Mouse (Mus musculus): ENCODE data around the gene Mast4. TPM values are rescaled to one million over a fixed set of nuclear protein-coding genes. Genes with fewer than 3 reads are reported as not detected.
A peak's percentile ranks its signal among the peaks of the same experiment; 100 is the strongest.

The Mast4 gene
- polyA plus RNA-seq, 1 experiment from 2014 or later = 15.2 TPM

- ATAC-seq = no peak
- H3K4me1 ChIP-seq = no peaks in the 10 kb centered on the region
- H3K9ac ChIP-seq = no peak overlapping the region
- H3K27ac ChIP-seq = no peak overlapping the region
- no peak overlapping the region for H3K4me3 ChIP-seq
- no peaks in the 10 kb centered on the region for H3K36me3 ChIP-seq (ENCODE audit: poor library complexity, severe bottlenecking)
- no peak overlapping the region for H3K4me2 ChIP-seq
- H3K9me3 ChIP-seq (replicated peaks) = 0 out of 2 replicates have a peak, but pooled peaks cover 5% of the 10 kb centered on the region
- WGBS = 95% methylated on average over 4 of the region's 4 CpGs
- H3K27me3 ChIP-seq = no peaks in the 10 kb centered on the region
Observed at GRCm38 (mm10) chr13:102984550-102984949, 349.7 kb downstream of the Mast4 start.

DNA sequence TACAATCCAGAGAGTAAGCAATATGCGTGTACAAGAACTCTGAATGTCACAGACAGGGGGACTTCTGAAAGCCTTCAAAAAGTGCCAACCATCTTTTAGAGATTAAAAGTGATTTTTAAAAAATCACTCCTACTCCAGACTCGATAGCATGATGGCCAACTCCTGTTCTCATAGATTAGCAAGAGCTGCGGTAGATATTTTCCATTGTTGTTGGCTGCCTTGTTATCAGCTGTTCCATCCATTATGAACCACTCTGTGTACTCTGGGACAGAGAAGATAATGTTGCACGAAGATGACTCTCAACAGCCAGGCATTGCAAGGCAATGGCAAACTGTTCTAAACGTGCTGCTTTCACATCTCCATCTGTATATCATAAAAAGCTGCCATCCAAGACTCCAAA lies 360.4 kb downstream of the Mast4 start:
- Histone ChIP-seq H3K9me3 (replicated peaks) (no peaks in the 10 kb centered on the region), H3K9ac (no peak overlapping the region), H3K4me2 (no peak overlapping the region), H3K4me1 (no peaks in the 10 kb centered on the region), H3K27ac (no peak overlapping the region), H3K27me3 (no peaks in the 10 kb centered on the region), H3K4me3 (no peak overlapping the region), H3K36me3 (ENCODE audit: poor library complexity, severe bottlenecking) (no peaks in the 10 kb centered on the region)
- ATAC-seq = no peak
- WGBS = 91% methylated on average over 5 of the region's 5 CpGs

GRCm38 (mm10) chr13:102963471-102963870 lies 370.8 kb downstream of the Mast4 start:
- Histone ChIP-seq H3K27ac (no peak overlapping the region), H3K9me3 (replicated peaks) (no peaks in the 10 kb centered on the region), H3K4me2 (no peak overlapping the region), H3K9ac (no peak overlapping the region), H3K27me3 (no peaks in the 10 kb centered on the region), H3K36me3 (ENCODE audit: poor library complexity, severe bottlenecking) (no peaks in the 10 kb centered on the region), H3K4me3 (no peak overlapping the region), H3K4me1 (peaks cover under 1% of the 10 kb centered on the region; the same call in 1 of the 2 replicates)
- 95% methylated on average over 6 of the region's 6 CpGs for WGBS
- no peak for ATAC-seq

GRCm38 (mm10) chr13:102958273-102959270 lies 375.7 kb downstream of the Mast4 start:
- Histone ChIP-seq H3K4me3 (peak overlapping the region; percentile 35), H3K36me3 (ENCODE audit: poor library complexity, severe bottlenecking) (no peaks in the 10 kb centered on the region), H3K9me3 (replicated peaks) (no peaks in the 10 kb centered on the region), H3K27me3 (no peaks in the 10 kb centered on the region), H3K9ac (peak overlapping the region; percentile 51), H3K4me1 (peaks cover 17% of the 10 kb centered on the region), H3K4me2 (peak overlapping the region; percentile 71), H3K27ac (no peak overlapping the region)
- ATAC-seq = peak; percentile 52; the same call in 1 of the 2 replicates
- 53% methylated on average over 19 of the region's 19 CpGs for WGBS

DNA sequence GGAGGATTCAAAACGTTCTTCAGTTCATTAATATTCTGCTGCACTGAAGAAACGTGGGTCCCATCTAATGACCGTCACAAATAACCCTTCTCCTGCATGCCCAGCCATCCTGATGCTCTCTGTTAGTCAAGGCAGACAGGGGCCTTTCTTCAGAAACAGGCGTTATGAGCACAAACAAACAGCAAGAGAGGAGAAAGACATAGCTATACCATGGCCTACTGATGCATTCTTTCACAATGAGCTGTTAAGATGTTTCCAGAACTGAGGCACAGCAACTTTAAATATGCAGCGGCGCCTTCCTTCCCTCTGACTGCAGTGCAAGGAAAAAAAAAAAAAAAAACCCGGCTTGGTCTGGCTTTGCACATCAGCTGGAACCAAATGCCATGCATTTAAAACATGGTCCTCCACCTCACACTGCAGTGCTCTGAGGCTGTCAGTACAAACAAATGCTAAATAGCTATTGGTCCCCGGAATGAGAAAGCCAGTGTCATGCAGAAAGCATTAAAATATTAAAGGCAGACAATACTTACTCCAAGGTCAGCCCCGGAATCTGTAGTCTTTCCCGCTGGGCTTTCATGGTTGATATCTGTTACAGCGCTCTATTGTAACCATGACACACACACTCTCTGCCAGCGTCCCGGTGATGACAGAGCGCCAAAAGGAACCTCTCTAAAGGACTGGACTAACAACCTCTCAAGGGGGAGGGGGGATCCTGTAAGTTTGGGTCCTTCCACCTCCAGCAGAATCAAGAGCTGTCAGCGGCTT lies 376.6 kb downstream of the Mast4 start:
- ATAC-seq = peak; percentile 87
- WGBS = 4% methylated on average over 15 of the region's 15 CpGs
- Histone ChIP-seq H3K9ac (peak overlapping the region; percentile 51), H3K9me3 (replicated peaks) (no peaks in the 10 kb centered on the region), H3K27me3 (no peaks in the 10 kb centered on the region), H3K27ac (peak overlapping the region; percentile 63; the same call in 1 of the 2 replicates), H3K4me1 (peaks cover 17% of the 10 kb centered on the region), H3K4me2 (peak overlapping the region; percentile 71), H3K36me3 (ENCODE audit: poor library complexity, severe bottlenecking) (no peaks in the 10 kb centered on the region), H3K4me3 (peak overlapping the region; percentile 35)

GRCm38 (mm10) chr13:102955506-102955905 lies 378.8 kb downstream of the Mast4 start:
- Histone ChIP-seq H3K27ac (no peak overlapping the region), H3K27me3 (no peaks in the 10 kb centered on the region), H3K4me1 (peaks cover 17% of the 10 kb centered on the region), H3K9ac (no peak overlapping the region), H3K4me3 (no peak overlapping the region), H3K36me3 (ENCODE audit: poor library complexity, severe bottlenecking) (no peaks in the 10 kb centered on the region), H3K4me2 (no peak overlapping the region), H3K9me3 (replicated peaks) (no peaks in the 10 kb centered on the region)
- WGBS = 93% methylated on average over 2 of the region's 2 CpGs
- no peak for ATAC-seq

- Histone ChIP-seq H3K4me1 (peaks cover 19% of the 10 kb centered on the region), H3K4me3 (no peak overlapping the region), H3K9ac (no peak overlapping the region), H3K36me3 (ENCODE audit: poor library complexity, severe bottlenecking) (no peaks in the 10 kb centered on the region), H3K27ac (no peak overlapping the region), H3K27me3 (no peaks in the 10 kb centered on the region), H3K9me3 (replicated peaks) (no peaks in the 10 kb centered on the region), H3K4me2 (no peak overlapping the region)
- no peak for ATAC-seq
- 22% methylated on average over 7 of the region's 7 CpGs for WGBS
Observed at GRCm38 (mm10) chr13:102949756-102950155, 384.5 kb downstream of the Mast4 start.

DNA sequence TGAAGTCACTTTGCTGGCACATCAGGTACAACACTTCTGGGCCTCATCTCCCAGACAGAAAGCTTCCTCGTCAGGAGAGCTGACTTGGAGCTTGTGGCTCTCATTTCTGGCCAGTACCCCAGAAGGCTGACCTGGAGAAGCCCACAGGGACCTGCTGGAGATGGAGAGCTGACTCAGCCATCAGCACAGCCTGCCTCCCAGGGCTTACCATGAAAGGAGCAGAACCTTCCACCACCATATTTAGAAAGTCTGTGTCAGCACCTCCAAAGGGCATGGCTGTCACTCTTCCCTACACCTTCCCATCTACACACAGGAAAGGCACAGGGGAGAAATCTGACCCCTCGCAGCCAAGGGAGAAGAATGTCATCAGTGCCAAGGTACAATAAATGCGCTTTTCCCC lies 385.3 kb downstream of the Mast4 start:
- 93% methylated on average over 3 of the region's 3 CpGs for WGBS
- H3K4me2 ChIP-seq = no peak overlapping the region
- H3K4me1 ChIP-seq = peaks cover 19% of the 10 kb centered on the region
- no peak overlapping the region for H3K4me3 ChIP-seq
- H3K9me3 ChIP-seq (replicated peaks) = no peaks in the 10 kb centered on the region
- no peak overlapping the region for H3K9ac ChIP-seq
- H3K27me3 ChIP-seq = no peaks in the 10 kb centered on the region
- H3K27ac ChIP-seq = no peak overlapping the region
- H3K36me3 ChIP-seq (ENCODE audit: poor library complexity, severe bottlenecking) = no peaks in the 10 kb centered on the region
- no peak for ATAC-seq

GRCm38 (mm10) chr13:102947546-102947945 lies 386.8 kb downstream of the Mast4 start:
- H3K9ac ChIP-seq = no peak overlapping the region
- ATAC-seq = no peak
- WGBS = 73% methylated on average over 2 of the region's 2 CpGs

DNA sequence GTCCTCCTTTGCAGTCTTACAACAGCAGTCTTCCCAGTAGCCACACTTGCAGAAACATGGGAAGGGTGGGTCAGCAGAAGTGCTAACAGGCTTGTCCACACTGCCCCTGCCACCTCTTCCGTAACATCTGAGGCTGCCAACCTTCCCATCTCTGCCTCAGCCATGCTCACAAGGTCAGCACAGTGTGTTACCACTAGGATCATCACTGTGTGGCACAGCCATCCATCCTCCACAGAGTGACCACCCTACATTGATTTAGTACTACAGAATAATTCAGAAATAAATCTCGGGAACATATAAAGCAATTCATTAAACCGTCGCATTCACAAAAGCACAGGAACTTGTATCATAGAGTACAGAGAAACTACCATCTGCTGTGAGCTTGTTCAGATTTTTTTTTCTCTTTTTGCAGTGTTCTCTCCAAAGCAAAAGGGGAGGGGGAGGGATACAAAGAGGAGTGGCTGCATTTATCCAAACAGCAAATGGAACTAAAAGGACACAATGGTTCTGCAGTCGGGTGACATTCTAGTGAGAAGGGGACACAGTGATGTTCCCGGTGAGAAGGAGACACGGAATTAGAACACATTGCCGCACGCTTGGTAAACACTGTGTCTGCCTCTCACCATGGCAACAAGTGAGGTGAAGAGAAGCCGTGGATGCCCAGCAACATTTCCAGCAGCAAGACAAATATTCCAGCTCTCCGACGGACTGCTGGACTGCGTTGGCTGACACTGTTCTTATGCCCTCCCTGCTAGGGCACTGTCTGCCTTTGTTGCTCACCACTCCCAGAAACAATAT lies 388.1 kb downstream of the Mast4 start:
- ATAC-seq = 0 out of 2 replicates have a peak, but pooled peaks have one; percentile 25
- H3K27ac ChIP-seq = no peak overlapping the region

More at GRCm38 (mm10) chr13:102947546-102947945, 386.8 kb downstream of the Mast4 start:
- Histone ChIP-seq H3K36me3 (ENCODE audit: poor library complexity, severe bottlenecking) (no peaks in the 10 kb centered on the region), H3K4me1 (peaks cover 19% of the 10 kb centered on the region), H3K4me3 (no peak overlapping the region), H3K4me2 (no peak overlapping the region), H3K27ac (no peak overlapping the region), H3K9me3 (replicated peaks) (no peaks in the 10 kb centered on the region), H3K27me3 (no peaks in the 10 kb centered on the region)

GRCm38 (mm10) chr13:102945450-102945849 lies 388.8 kb downstream of the Mast4 start:
- Histone ChIP-seq H3K4me2 (no peak overlapping the region), H3K4me1 (peaks cover 19% of the 10 kb centered on the region), H3K27ac (no peak overlapping the region), H3K36me3 (ENCODE audit: poor library complexity, severe bottlenecking) (no peaks in the 10 kb centered on the region), H3K9me3 (replicated peaks) (no peaks in the 10 kb centered on the region), H3K4me3 (no peak overlapping the region), H3K9ac (no peak overlapping the region), H3K27me3 (no peaks in the 10 kb centered on the region)
- 92% methylated on average over 7 of the region's 7 CpGs for WGBS
- no peak for ATAC-seq

More for the DNA sequence above, 388.1 kb downstream of the Mast4 start:
- Histone ChIP-seq H3K4me3 (no peak overlapping the region), H3K9me3 (replicated peaks) (no peaks in the 10 kb centered on the region), H3K4me2 (no peak overlapping the region), H3K4me1 (peaks cover 19% of the 10 kb centered on the region), H3K36me3 (ENCODE audit: poor library complexity, severe bottlenecking) (no peaks in the 10 kb centered on the region), H3K9ac (no peak overlapping the region), H3K27me3 (no peaks in the 10 kb centered on the region)
- WGBS = 49% methylated on average over 13 of the region's 13 CpGs
